Mouse (Mus musculus): Measurements from ENCODE around the gene Brsk1. TPM values are rescaled to one million over a fixed set of nuclear protein-coding genes. Genes with fewer than 3 reads are reported as not detected.
A peak's percentile ranks its signal among the peaks of the same experiment; 100 is the strongest.

Gene Brsk1
- total and polyA plus RNA-seq, 3 experiments: 0.89 to 1.7 (median 1.5) TPM

- Histone ChIP-seq H3K4me1 (ENCODE audit: control insufficient read depth, insufficient read depth, low read length) (no peaks in the 10 kb centered on the region), H3K27ac (no peak within 1 kb of the TSS), H3K27me3 (ENCODE audit: control insufficient read depth, insufficient read depth, low read length) (no peaks in the 10 kb centered on the region), H3K36me3 (ENCODE audit: control insufficient read depth, insufficient read depth, low read length) (no peaks in the 10 kb centered on the region), H3K79me2 (replicated peaks; ENCODE audit: control insufficient read depth, insufficient read depth, low read length) (no peaks in the 10 kb centered on the region), H3K4me3 (no peak within 1 kb of the TSS), H3K9ac (ENCODE audit: low read depth, low read length) (no peak within 1 kb of the TSS)
- DNase-seq: peak; percentile 56 to 66
- WGBS: 9% methylated on average over 24 of the region's 24 CpGs
- intact Hi-C loops (cut with DNase I): no loop called here
- TF ChIP-seq POLR2A (IDR thresholded peaks at IDR 0.05; ENCODE audit: insufficient read depth, low read depth, low read length) (no peak), CTCF (IDR thresholded peaks at IDR 0.05) (no peak), EP300 (IDR thresholded peaks at IDR 0.05; ENCODE audit: insufficient read depth, low read depth, low read length) (no peak)
Measured at GRCm38 (mm10) chr7:4752821-4753570, 62.6 kb downstream of the Brsk1 start, which contains the start of gene Cox6b2. Gene Cox6b2, minus strand, starts transcription at chr7:4753094.

- Histone ChIP-seq H3K79me2 (replicated peaks; ENCODE audit: control insufficient read depth, insufficient read depth, low read length) (no peaks in the 10 kb centered on the region), H3K4me1 (ENCODE audit: control insufficient read depth, insufficient read depth, low read length) (no peaks in the 10 kb centered on the region), H3K4me3 (no peak overlapping the region), H3K9ac (ENCODE audit: low read depth, low read length) (no peak overlapping the region), H3K27ac (no peak overlapping the region), H3K27me3 (ENCODE audit: control insufficient read depth, insufficient read depth, low read length) (0 out of 2 replicates have a peak, but pooled peaks cover 2% of the 10 kb centered on the region), H3K36me3 (ENCODE audit: control insufficient read depth, insufficient read depth, low read length) (no peaks in the 10 kb centered on the region)
- intact Hi-C loops (cut with DNase I): no loop called here
- TF ChIP-seq EP300 (IDR thresholded peaks at IDR 0.05; ENCODE audit: insufficient read depth, low read depth, low read length) (no peak), POLR2A (IDR thresholded peaks at IDR 0.05; ENCODE audit: insufficient read depth, low read depth, low read length) (no peak), CTCF (IDR thresholded peaks at IDR 0.05) (no peak)
- DNase-seq: peak in 1 of 2 experiments; percentile 2
- 39% methylated on average over 1 of the region's 1 CpGs for WGBS
Measured at GRCm38 (mm10) chr7:4759670-4760069, 69.3 kb downstream of the Brsk1 start.

- WGBS: 26% methylated on average over 4 of the region's 4 CpGs
- no peaks in the 10 kb centered on the region for H3K36me3 ChIP-seq (ENCODE audit: control insufficient read depth, insufficient read depth, low read length)
- intact Hi-C loops (cut with DNase I): no loop called here
- no peak overlapping the region for H3K27ac ChIP-seq
- no peaks in the 10 kb centered on the region for H3K4me1 ChIP-seq (ENCODE audit: control insufficient read depth, insufficient read depth, low read length)
- no peak for TF ChIP-seq POLR2A (IDR thresholded peaks at IDR 0.05; ENCODE audit: insufficient read depth, low read depth, low read length)
- TF ChIP-seq EP300 (IDR thresholded peaks at IDR 0.05; ENCODE audit: insufficient read depth, low read depth, low read length): no peak
- TF ChIP-seq CTCF (IDR thresholded peaks at IDR 0.05): no peak
- H3K79me2 ChIP-seq (replicated peaks; ENCODE audit: control insufficient read depth, insufficient read depth, low read length): no peaks in the 10 kb centered on the region
- H3K4me3 ChIP-seq: no peak overlapping the region
- no peak for DNase-seq
- no peak overlapping the region for H3K9ac ChIP-seq (ENCODE audit: low read depth, low read length)
- H3K27me3 ChIP-seq (ENCODE audit: control insufficient read depth, insufficient read depth, low read length): 0 out of 2 replicates have a peak, but pooled peaks cover 2% of the 10 kb centered on the region
Measured at GRCm38 (mm10) chr7:4764946-4765710, 74.7 kb downstream of the Brsk1 start.

Other genes starting within 250 kb of the Brsk1 start
- gene Rdh13, start 245.0 kb upstream of the Brsk1 start, total RNA-seq (2021): 10 to 100 TPM; 31.0 to 34.1 TPM
- gene Rdh13, start 245.0 kb upstream of the Brsk1 start, polyA plus RNA-seq (2012; rRNA removed): 25.1 and 42.5 TPM in 2 replicates
- 1 to 10 TPM; 3.3 to 3.5 TPM for gene Eps8l1, start 229.9 kb upstream of the Brsk1 start, total RNA-seq (2021)
- gene Eps8l1, start 229.9 kb upstream of the Brsk1 start, polyA plus RNA-seq (2012; rRNA removed): 0.74 and 0.82 TPM in 2 replicates
- 10 to 100 TPM; 62.4 to 67.1 TPM for gene Ppp1r12c, start 188.9 kb upstream of the Brsk1 start, total RNA-seq (2021)
- gene Ppp1r12c, start 188.9 kb upstream of the Brsk1 start, polyA plus RNA-seq (2012; rRNA removed): 47.0 and 53.2 TPM in 2 replicates
- gene Tnnt1, start 174.2 kb upstream of the Brsk1 start, total RNA-seq (2021): 10 to 100 TPM; 15.6 to 19.7 TPM
- 9.2 and 12.1 TPM in 2 replicates for gene Tnnt1, start 174.2 kb upstream of the Brsk1 start, polyA plus RNA-seq (2012; rRNA removed)
- gene Tnni3, start 166.4 kb upstream of the Brsk1 start, total RNA-seq (2021): over 10,000 TPM in 1 of 2 experiments, 1,000 to 10,000 TPM in 1; 9,834 to 11,008 TPM
- gene Tnni3, start 166.4 kb upstream of the Brsk1 start, polyA plus RNA-seq (2012; rRNA removed): 13,898 and 21,553 TPM in 2 replicates
- gene Dnaaf3, start 158.2 kb upstream of the Brsk1 start, total RNA-seq (2021): 1 to 10 TPM; 2.3 to 2.7 TPM
- 12.4 and 13.2 TPM in 2 replicates for gene Dnaaf3, start 158.2 kb upstream of the Brsk1 start, polyA plus RNA-seq (2012; rRNA removed)
- under 1 TPM; 0.39 to 0.86 TPM for gene Syt5, start 143.1 kb upstream of the Brsk1 start, total RNA-seq (2021)
- 0.79 and 2.4 TPM in 2 replicates for gene Syt5, start 143.1 kb upstream of the Brsk1 start, polyA plus RNA-seq (2012; rRNA removed)
- not detected for gene Ptprh, start 86.6 kb upstream of the Brsk1 start, total RNA-seq (2021)
- 0.03 and 0.06 TPM in 2 replicates for gene Ptprh, start 86.6 kb upstream of the Brsk1 start, polyA plus RNA-seq (2012; rRNA removed)
- gene Tmem86b, start 59.2 kb upstream of the Brsk1 start, total RNA-seq (2021): 1 to 10 TPM; 4.2 to 5.3 TPM
- gene Tmem86b, start 59.2 kb upstream of the Brsk1 start, polyA plus RNA-seq (2012; rRNA removed): 12.8 and 19.2 TPM in 2 replicates
- gene Ppp6r1, start 31.6 kb upstream of the Brsk1 start, total RNA-seq (2021): 10 to 100 TPM; 67.6 to 71.9 TPM
- 67.1 and 89.9 TPM in 2 replicates for gene Ppp6r1, start 31.6 kb upstream of the Brsk1 start, polyA plus RNA-seq (2012; rRNA removed)
- gene Hspbp1, start 5.5 kb upstream of the Brsk1 start, total RNA-seq (2021): 10 to 100 TPM; 31.9 to 35.0 TPM
- gene Hspbp1, start 5.5 kb upstream of the Brsk1 start, polyA plus RNA-seq (2012; rRNA removed): 27.0 and 29.7 TPM in 2 replicates
- not detected for gene Tmem150b, start 34.6 kb downstream of the Brsk1 start, total RNA-seq (2021)
- gene Tmem150b, start 34.6 kb downstream of the Brsk1 start, polyA plus RNA-seq (2012; rRNA removed): 0.16 and 0.59 TPM in 2 replicates
- gene Kmt5c, start 49.5 kb downstream of the Brsk1 start, total RNA-seq (2021): 10 to 100 TPM in 1 of 2 experiments, 1 to 10 TPM in 1; 8.5 to 11.2 TPM
- 36.4 and 38.5 TPM in 2 replicates for gene Kmt5c, start 49.5 kb downstream of the Brsk1 start, polyA plus RNA-seq (2012; rRNA removed)
- gene Cox6b2, start 62.5 kb downstream of the Brsk1 start, total RNA-seq (2021): 1 to 10 TPM; 1.7 to 3.5 TPM
- gene Cox6b2, start 62.5 kb downstream of the Brsk1 start, polyA plus RNA-seq (2012; rRNA removed): 7.7 and 8.6 TPM in 2 replicates
- gene Fam71e2, start 80.7 kb downstream of the Brsk1 start, total RNA-seq (2021): not detected
- gene Fam71e2, start 80.7 kb downstream of the Brsk1 start, polyA plus RNA-seq (2012; rRNA removed): 0.09 and 0.35 TPM in 2 replicates
- not detected for gene Il11, start 92.3 kb downstream of the Brsk1 start, total RNA-seq (2021)
- gene Il11, start 92.3 kb downstream of the Brsk1 start, polyA plus RNA-seq (2012; rRNA removed): 0.15 TPM in 1 of 2 replicates, not detected in the other
- gene Tmem190, start 92.3 kb downstream of the Brsk1 start, total RNA-seq (2021): not detected
- gene Tmem190, start 92.3 kb downstream of the Brsk1 start, polyA plus RNA-seq (2012; rRNA removed): 0.29 TPM in 1 of 2 replicates, not detected in the other
- 1 to 10 TPM; 5.3 to 5.4 TPM for gene Tmem238, start 99.1 kb downstream of the Brsk1 start, total RNA-seq (2021)
- 2.2 and 4.3 TPM in 2 replicates for gene Tmem238, start 99.1 kb downstream of the Brsk1 start, polyA plus RNA-seq (2012; rRNA removed)
- 100 to 1,000 TPM; 492 to 575 TPM for gene Rpl28, start 102.3 kb downstream of the Brsk1 start, total RNA-seq (2021)
- gene Rpl28, start 102.3 kb downstream of the Brsk1 start, polyA plus RNA-seq (2012; rRNA removed): 135 and 202 TPM in 2 replicates
- gene Ube2s, start 122.0 kb downstream of the Brsk1 start, total RNA-seq (2021): 10 to 100 TPM; 85.1 to 99.1 TPM
- 167 and 265 TPM in 2 replicates for gene Ube2s, start 122.0 kb downstream of the Brsk1 start, polyA plus RNA-seq (2012; rRNA removed)
- gene Shisa7, start 154.1 kb downstream of the Brsk1 start, total RNA-seq (2021): under 1 TPM in 1 of 2 experiments, not detected in 1; 0.07 TPM
- 0.09 and 0.12 TPM in 2 replicates for gene Shisa7, start 154.1 kb downstream of the Brsk1 start, polyA plus RNA-seq (2012; rRNA removed)
- 1 to 10 TPM; 3.5 to 3.8 TPM for gene Isoc2b, start 179.7 kb downstream of the Brsk1 start, total RNA-seq (2021)
- gene Isoc2b, start 179.7 kb downstream of the Brsk1 start, polyA plus RNA-seq (2012; rRNA removed): 10.0 and 10.3 TPM in 2 replicates
- 10 to 100 TPM; 48.9 to 55.5 TPM for gene Isoc2a, start 186.5 kb downstream of the Brsk1 start, total RNA-seq (2021)
- 29.3 and 30.6 TPM in 2 replicates for gene Isoc2a, start 186.5 kb downstream of the Brsk1 start, polyA plus RNA-seq (2012; rRNA removed)
- under 1 TPM in 1 of 2 experiments, not detected in 1; 0.18 TPM for gene Gm36210, start 215.9 kb downstream of the Brsk1 start, total RNA-seq (2021)
- 0.20 and 0.29 TPM in 2 replicates for gene Gm36210, start 215.9 kb downstream of the Brsk1 start, polyA plus RNA-seq (2012; rRNA removed)
- 1 to 10 TPM; 6.8 to 9.4 TPM for gene Zfp628, start 224.6 kb downstream of the Brsk1 start, total RNA-seq (2021)
- 6.1 and 7.5 TPM in 2 replicates for gene Zfp628, start 224.6 kb downstream of the Brsk1 start, polyA plus RNA-seq (2012; rRNA removed)
- gene Nat14, start 231.4 kb downstream of the Brsk1 start, total RNA-seq (2021): 1 to 10 TPM; 5.6 to 5.8 TPM
- gene Nat14, start 231.4 kb downstream of the Brsk1 start, polyA plus RNA-seq (2012; rRNA removed): 3.5 TPM in 2 replicates
- 1 to 10 TPM; 1.7 to 2.9 TPM for gene Ssc5d, start 235.2 kb downstream of the Brsk1 start, total RNA-seq (2021)
- gene Ssc5d, start 235.2 kb downstream of the Brsk1 start, polyA plus RNA-seq (2012; rRNA removed): 5.9 and 6.4 TPM in 2 replicates

Measured in heart, adult 2 months (tissue).